Mouse (Mus musculus): ENCODE measurements around the gene Spc24. TPM values are rescaled to one million over a fixed set of nuclear protein-coding genes. Genes with fewer than 3 reads are reported as not detected.

Gene Spc24
- 40.1 and 46.6 TPM in 2 replicates for polyA plus RNA-seq (2011; ENCODE audit: insufficient read depth, insufficient read length, low replicate concordance, missing spikeins)

DNA sequence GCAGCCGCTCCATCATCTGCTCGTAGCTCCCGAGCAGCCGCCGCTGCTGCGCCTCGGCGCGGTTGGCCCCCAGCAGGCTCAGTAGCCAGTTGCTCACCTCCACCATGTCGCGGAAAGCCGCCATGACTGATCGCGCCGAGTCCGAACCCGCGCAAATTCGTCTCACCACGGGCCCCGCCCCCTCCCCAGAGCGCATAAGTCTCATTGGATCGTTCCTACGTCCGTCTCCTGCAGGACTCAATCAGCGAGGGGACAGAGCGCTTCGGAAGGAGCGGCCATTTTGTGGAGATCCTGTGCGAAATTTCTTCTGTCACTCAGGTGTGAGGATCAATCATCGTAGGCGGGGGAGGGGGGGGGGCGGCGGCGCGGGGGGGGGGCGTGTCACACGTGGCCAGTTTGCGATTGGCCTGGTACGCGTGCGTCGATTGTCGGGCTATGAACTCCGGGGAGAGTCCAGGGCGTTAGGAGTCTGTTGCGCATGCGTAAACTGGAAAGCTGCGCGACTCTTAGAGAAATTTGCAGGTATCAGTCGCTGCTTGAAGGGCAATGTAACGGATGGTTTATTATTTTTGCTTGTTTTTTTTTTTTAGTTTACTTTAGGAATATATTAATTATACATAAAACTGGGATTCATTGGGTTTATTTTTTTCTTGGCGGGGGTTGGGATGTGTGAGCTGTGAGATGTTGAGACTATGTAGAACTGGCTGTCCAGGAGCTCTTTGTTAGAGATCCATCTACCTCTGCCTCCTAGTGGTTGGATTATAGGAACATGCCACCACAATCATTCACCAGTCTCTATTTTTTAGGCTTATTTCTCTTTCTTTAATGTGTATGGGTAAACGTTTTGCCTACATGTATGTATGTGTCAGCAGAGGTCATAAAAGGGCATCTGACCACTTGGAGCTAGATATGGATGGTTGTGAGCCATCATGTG lies at the start of gene Spc24:
Gene Spc24, minus strand, starts transcription at position 149 of the 934 bp plus-strand sequence.
- WGBS = under 1% methylated on average over 54 of the region's 54 CpGs

GRCm38 (mm10) chr9:21808561-21808960 lies 48.5 kb upstream of the Spc24 start:
- H3K4me1 ChIP-seq (ENCODE audit: control insufficient read depth, insufficient read depth, low read length) = no peaks in the 10 kb centered on the region; the same call in 1 of the 2 replicates
- TF ChIP-seq CTCF (IDR thresholded peaks at IDR 0.05; ENCODE audit: control insufficient read depth, insufficient read depth, low read length) = peak; percentile 28; the same call in 1 of the 2 replicates
- no peak for TF ChIP-seq POLR2A (IDR thresholded peaks at IDR 0.05; ENCODE audit: borderline replicate concordance, control insufficient read depth, low read depth, low read length)
- WGBS = 58% methylated on average over 3 of the region's 3 CpGs
- no peak overlapping the region for H3K4me3 ChIP-seq (replicated peaks; ENCODE audit: control insufficient read depth, low read depth, low read length)
- H3K27ac ChIP-seq (ENCODE audit: control insufficient read depth, insufficient read depth, low read depth, low read length, poor library complexity) = no peak overlapping the region

More for the DNA sequence above, at the start of gene Spc24:
- peak within 1 kb of the TSS; percentile 93 for H3K4me3 ChIP-seq (replicated peaks; ENCODE audit: control insufficient read depth, low read depth, low read length)
- TF ChIP-seq POLR2A (IDR thresholded peaks at IDR 0.05; ENCODE audit: borderline replicate concordance, control insufficient read depth, low read depth, low read length) = peak; percentile 87
- TF ChIP-seq CTCF (IDR thresholded peaks at IDR 0.05; ENCODE audit: control insufficient read depth, insufficient read depth, low read length) = no peak
- peaks cover 5% of the 10 kb centered on the region; the same call in 1 of the 2 replicates for H3K4me1 ChIP-seq (ENCODE audit: control insufficient read depth, insufficient read depth, low read length)
- H3K27ac ChIP-seq (ENCODE audit: control insufficient read depth, insufficient read depth, low read depth, low read length, poor library complexity) = peak within 1 kb of the TSS; percentile 68

GRCm38 (mm10) chr9:21806976-21807375 lies 46.9 kb upstream of the Spc24 start:
- 81% methylated on average over 11 of the region's 11 CpGs for WGBS
- Histone ChIP-seq H3K4me3 (replicated peaks; ENCODE audit: control insufficient read depth, low read depth, low read length) (no peak overlapping the region), H3K4me1 (ENCODE audit: control insufficient read depth, insufficient read depth, low read length) (no peaks in the 10 kb centered on the region; the same call in 1 of the 2 replicates), H3K27ac (ENCODE audit: control insufficient read depth, insufficient read depth, low read depth, low read length, poor library complexity) (no peak overlapping the region)
- no peak for TF ChIP-seq CTCF (IDR thresholded peaks at IDR 0.05; ENCODE audit: control insufficient read depth, insufficient read depth, low read length)
- TF ChIP-seq POLR2A (IDR thresholded peaks at IDR 0.05; ENCODE audit: borderline replicate concordance, control insufficient read depth, low read depth, low read length) = no peak

DNA sequence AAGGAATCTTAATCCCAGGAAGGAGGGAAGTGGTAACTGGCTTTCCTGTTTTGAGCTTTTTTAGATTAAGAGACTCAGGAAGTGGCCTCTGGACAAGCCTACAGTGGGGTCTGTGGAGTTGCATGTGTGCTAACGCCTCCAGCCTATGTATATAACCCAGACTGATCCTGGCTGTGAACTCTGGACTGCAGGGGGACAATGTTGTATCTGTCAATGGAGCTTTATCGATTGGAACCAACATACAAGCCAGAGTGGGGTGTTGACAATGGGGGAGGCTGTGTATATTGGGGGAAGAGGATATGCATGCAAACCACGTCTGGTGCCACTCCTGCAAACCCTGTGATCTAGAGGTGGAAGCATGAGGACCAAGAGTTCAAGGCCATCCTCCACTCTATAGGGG lies 46.3 kb upstream of the Spc24 start:
- TF ChIP-seq POLR2A (IDR thresholded peaks at IDR 0.05; ENCODE audit: borderline replicate concordance, control insufficient read depth, low read depth, low read length) (no peak), CTCF (IDR thresholded peaks at IDR 0.05; ENCODE audit: control insufficient read depth, insufficient read depth, low read length) (no peak)
- no peaks in the 10 kb centered on the region; the same call in 1 of the 2 replicates for H3K4me1 ChIP-seq (ENCODE audit: control insufficient read depth, insufficient read depth, low read length)
- 8% methylated on average over 3 of the region's 3 CpGs for WGBS
- no peak overlapping the region for H3K4me3 ChIP-seq (replicated peaks; ENCODE audit: control insufficient read depth, low read depth, low read length)
- no peak overlapping the region for H3K27ac ChIP-seq (ENCODE audit: control insufficient read depth, insufficient read depth, low read depth, low read length, poor library complexity)

- Histone ChIP-seq H3K27ac (ENCODE audit: control insufficient read depth, insufficient read depth, low read depth, low read length, poor library complexity) (no peak overlapping the region), H3K4me3 (replicated peaks; ENCODE audit: control insufficient read depth, low read depth, low read length) (no peak overlapping the region), H3K4me1 (ENCODE audit: control insufficient read depth, insufficient read depth, low read length) (no peaks in the 10 kb centered on the region; the same call in 1 of the 2 replicates)
- 35% methylated on average over 13 of the region's 13 CpGs for WGBS
- TF ChIP-seq CTCF (IDR thresholded peaks at IDR 0.05; ENCODE audit: control insufficient read depth, insufficient read depth, low read length) (peak; percentile 92), POLR2A (IDR thresholded peaks at IDR 0.05; ENCODE audit: borderline replicate concordance, control insufficient read depth, low read depth, low read length) (no peak)
Measured at GRCm38 (mm10) chr9:21803986-21804644, 44.0 kb upstream of the Spc24 start.

GRCm38 (mm10) chr9:21801591-21801990 lies 41.5 kb upstream of the Spc24 start:
- Histone ChIP-seq H3K27ac (ENCODE audit: control insufficient read depth, insufficient read depth, low read depth, low read length, poor library complexity) (no peak overlapping the region), H3K4me1 (ENCODE audit: control insufficient read depth, insufficient read depth, low read length) (no peaks in the 10 kb centered on the region; the same call in 1 of the 2 replicates), H3K4me3 (replicated peaks; ENCODE audit: control insufficient read depth, low read depth, low read length) (no peak overlapping the region)
- TF ChIP-seq CTCF (IDR thresholded peaks at IDR 0.05; ENCODE audit: control insufficient read depth, insufficient read depth, low read length) = no peak
- no peak for TF ChIP-seq POLR2A (IDR thresholded peaks at IDR 0.05; ENCODE audit: borderline replicate concordance, control insufficient read depth, low read depth, low read length)
- WGBS = 83% methylated on average over 7 of the region's 7 CpGs

GRCm38 (mm10) chr9:21801121-21801520 lies 41.0 kb upstream of the Spc24 start:
- Histone ChIP-seq H3K4me1 (ENCODE audit: control insufficient read depth, insufficient read depth, low read length) (peaks cover 2% of the 10 kb centered on the region), H3K4me3 (replicated peaks; ENCODE audit: control insufficient read depth, low read depth, low read length) (no peak overlapping the region), H3K27ac (ENCODE audit: control insufficient read depth, insufficient read depth, low read depth, low read length, poor library complexity) (no peak overlapping the region)
- no peak for TF ChIP-seq CTCF (IDR thresholded peaks at IDR 0.05; ENCODE audit: control insufficient read depth, insufficient read depth, low read length)
- WGBS = 82% methylated on average over 7 of the region's 7 CpGs

DNA sequence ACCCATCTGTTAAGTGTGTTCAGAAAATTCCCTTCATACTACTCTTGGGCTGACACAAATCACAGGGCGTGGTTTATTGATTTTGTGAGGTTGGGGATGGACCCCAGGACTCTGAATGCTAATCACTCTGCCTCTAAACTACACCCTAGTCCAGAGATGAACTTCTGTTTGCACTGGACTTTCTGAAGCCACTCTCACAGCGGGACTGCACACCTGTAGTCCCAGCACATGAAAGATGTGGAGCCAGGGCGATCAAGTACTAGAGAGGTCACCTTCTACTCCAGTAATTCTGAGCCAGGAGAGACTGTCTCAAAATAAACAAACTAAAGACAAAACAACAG lies 38.9 kb upstream of the Spc24 start:
- Histone ChIP-seq H3K27ac (ENCODE audit: control insufficient read depth, insufficient read depth, low read depth, low read length, poor library complexity) (no peak overlapping the region), H3K4me1 (ENCODE audit: control insufficient read depth, insufficient read depth, low read length) (peaks cover 2% of the 10 kb centered on the region), H3K4me3 (replicated peaks; ENCODE audit: control insufficient read depth, low read depth, low read length) (no peak overlapping the region)
- 71% methylated on average over 3 of the region's 3 CpGs for WGBS
- TF ChIP-seq CTCF (IDR thresholded peaks at IDR 0.05; ENCODE audit: control insufficient read depth, insufficient read depth, low read length) = no peak

All from bone marrow, adult 2 months (tissue).